Mouse (Mus musculus): ENCODE measurements around the gene 4632433K11Rik. TPM values are rescaled to one million over a fixed set of nuclear protein-coding genes. Genes with fewer than 3 reads are reported as not detected.

The 4632433K11Rik gene
- polyA plus RNA-seq, 1 experiment: not detected

- Histone ChIP-seq H3K27me3 (ENCODE audit: control insufficient read depth, insufficient read depth, insufficient read length) (peaks cover 7% of the 10 kb centered on the region), H3ac (ENCODE audit: control insufficient read depth, insufficient read length, low read depth) (peak overlapping the region; percentile 93), H3K4me3 (ENCODE audit: insufficient read depth, poor library complexity, severe bottlenecking) (peak overlapping the region; percentile 75), H3K79me3 (ENCODE audit: low read depth) (peaks cover 34% of the 10 kb centered on the region), H3K79me2 (ENCODE audit: control insufficient read depth, insufficient read depth) (peaks cover 39% of the 10 kb centered on the region), H3K36me3 (ENCODE audit: control insufficient read depth, insufficient read depth) (peaks cover 14% of the 10 kb centered on the region)
- TF ChIP-seq USF1 (IDR thresholded peaks at IDR 0.05; ENCODE audit: low read depth) (no peak), FOSL1 (IDR thresholded peaks at IDR 0.05; ENCODE audit: insufficient read depth, low read length, poor library complexity, severe bottlenecking) (no peak), MYOG (IDR thresholded peaks at IDR 0.05; ENCODE audit: control insufficient read depth, extremely low read depth, insufficient read length) (no peak), CTCF (IDR thresholded peaks at IDR 0.05; ENCODE audit: control insufficient read depth, insufficient read depth, insufficient read length) (peak; percentile 18), MYOD1 (IDR thresholded peaks at IDR 0.05; ENCODE audit: control insufficient read depth, insufficient read length, low read depth) (no peak), MAX (IDR thresholded peaks at IDR 0.05) (no peak), CEBPB (IDR thresholded peaks at IDR 0.05; ENCODE audit: low read depth) (no peak)
Observed at GRCm38 (mm10) chr7:5060944-5061773, 27.2 kb downstream of the 4632433K11Rik start.

- peaks cover 3% of the 10 kb centered on the region for H3K27me3 ChIP-seq (ENCODE audit: control insufficient read depth, insufficient read depth, insufficient read length)
Observed at GRCm38 (mm10) chr7:5061774-5062359, 27.9 kb downstream of the 4632433K11Rik start, which contains the start of gene U2af2. TSS of gene U2af2 (plus strand) at chr7:5062143.

GRCm38 (mm10) chr7:5062360-5063001, 28.6 kb downstream of the 4632433K11Rik start:
- peak overlapping the region; percentile 86 for H3ac ChIP-seq (ENCODE audit: control insufficient read depth, insufficient read length, low read depth)
- TF ChIP-seq CTCF (IDR thresholded peaks at IDR 0.05; ENCODE audit: control insufficient read depth, insufficient read depth, insufficient read length): no peak
- no peak for TF ChIP-seq CEBPB (IDR thresholded peaks at IDR 0.05; ENCODE audit: low read depth)
- no peak for TF ChIP-seq FOSL1 (IDR thresholded peaks at IDR 0.05; ENCODE audit: insufficient read depth, low read length, poor library complexity, severe bottlenecking)
- no peak for TF ChIP-seq MYOD1 (IDR thresholded peaks at IDR 0.05; ENCODE audit: control insufficient read depth, insufficient read length, low read depth)
- TF ChIP-seq MAX (IDR thresholded peaks at IDR 0.05): no peak
- TF ChIP-seq USF1 (IDR thresholded peaks at IDR 0.05; ENCODE audit: low read depth): peak; percentile 84
- TF ChIP-seq MYOG (IDR thresholded peaks at IDR 0.05; ENCODE audit: control insufficient read depth, extremely low read depth, insufficient read length): no peak

More at GRCm38 (mm10) chr7:5061774-5062359, 27.9 kb downstream of the 4632433K11Rik start, which contains the start of gene U2af2:
- H3K79me2 ChIP-seq (ENCODE audit: control insufficient read depth, insufficient read depth): peaks cover 46% of the 10 kb centered on the region
- TF ChIP-seq FOSL1 (IDR thresholded peaks at IDR 0.05; ENCODE audit: insufficient read depth, low read length, poor library complexity, severe bottlenecking): no peak
- no peak for TF ChIP-seq MAX (IDR thresholded peaks at IDR 0.05)
- no peak for TF ChIP-seq MYOD1 (IDR thresholded peaks at IDR 0.05; ENCODE audit: control insufficient read depth, insufficient read length, low read depth)
- no peak for TF ChIP-seq MYOG (IDR thresholded peaks at IDR 0.05; ENCODE audit: control insufficient read depth, extremely low read depth, insufficient read length)
- TF ChIP-seq CTCF (IDR thresholded peaks at IDR 0.05; ENCODE audit: control insufficient read depth, insufficient read depth, insufficient read length): no peak
- no peak for TF ChIP-seq CEBPB (IDR thresholded peaks at IDR 0.05; ENCODE audit: low read depth)
- no peak for TF ChIP-seq USF1 (IDR thresholded peaks at IDR 0.05; ENCODE audit: low read depth)
- H3ac ChIP-seq (ENCODE audit: control insufficient read depth, insufficient read length, low read depth): peak within 1 kb of the TSS; percentile 93
- H3K79me3 ChIP-seq (ENCODE audit: low read depth): peaks cover 41% of the 10 kb centered on the region
- peaks cover 22% of the 10 kb centered on the region for H3K36me3 ChIP-seq (ENCODE audit: control insufficient read depth, insufficient read depth)
- peak within 1 kb of the TSS; percentile 75 for H3K4me3 ChIP-seq (ENCODE audit: insufficient read depth, poor library complexity, severe bottlenecking)

GRCm38 (mm10) chr7:5064886-5065285, 31.0 kb downstream of the 4632433K11Rik start:
- H3ac ChIP-seq (ENCODE audit: control insufficient read depth, insufficient read length, low read depth): no peak overlapping the region
- peaks cover 49% of the 10 kb centered on the region for H3K36me3 ChIP-seq (ENCODE audit: control insufficient read depth, insufficient read depth)
- H3K79me3 ChIP-seq (ENCODE audit: low read depth): peaks cover 70% of the 10 kb centered on the region
- TF ChIP-seq CEBPB (IDR thresholded peaks at IDR 0.05; ENCODE audit: low read depth): no peak
- TF ChIP-seq FOSL1 (IDR thresholded peaks at IDR 0.05; ENCODE audit: insufficient read depth, low read length, poor library complexity, severe bottlenecking): no peak
- no peak for TF ChIP-seq USF1 (IDR thresholded peaks at IDR 0.05; ENCODE audit: low read depth)
- no peak for TF ChIP-seq MAX (IDR thresholded peaks at IDR 0.05)
- TF ChIP-seq MYOG (IDR thresholded peaks at IDR 0.05; ENCODE audit: control insufficient read depth, extremely low read depth, insufficient read length): no peak
- no peak for TF ChIP-seq CTCF (IDR thresholded peaks at IDR 0.05; ENCODE audit: control insufficient read depth, insufficient read depth, insufficient read length)
- no peak for TF ChIP-seq MYOD1 (IDR thresholded peaks at IDR 0.05; ENCODE audit: control insufficient read depth, insufficient read length, low read depth)
- no peaks in the 10 kb centered on the region for H3K27me3 ChIP-seq (ENCODE audit: control insufficient read depth, insufficient read depth, insufficient read length)
- H3K79me2 ChIP-seq (ENCODE audit: control insufficient read depth, insufficient read depth): peaks cover 76% of the 10 kb centered on the region
- no peak overlapping the region for H3K4me3 ChIP-seq (ENCODE audit: insufficient read depth, poor library complexity, severe bottlenecking)

More at GRCm38 (mm10) chr7:5062360-5063001, 28.6 kb downstream of the 4632433K11Rik start:
- peaks cover 26% of the 10 kb centered on the region for H3K36me3 ChIP-seq (ENCODE audit: control insufficient read depth, insufficient read depth)
- peaks cover 47% of the 10 kb centered on the region for H3K79me3 ChIP-seq (ENCODE audit: low read depth)
- H3K79me2 ChIP-seq (ENCODE audit: control insufficient read depth, insufficient read depth): peaks cover 52% of the 10 kb centered on the region
- no peaks in the 10 kb centered on the region for H3K27me3 ChIP-seq (ENCODE audit: control insufficient read depth, insufficient read depth, insufficient read length)
- peak overlapping the region; percentile 75 for H3K4me3 ChIP-seq (ENCODE audit: insufficient read depth, poor library complexity, severe bottlenecking)

GRCm38 (mm10) chr7:5073586-5073985, 39.7 kb downstream of the 4632433K11Rik start:
- TF ChIP-seq CTCF (IDR thresholded peaks at IDR 0.05; ENCODE audit: control insufficient read depth, insufficient read depth, insufficient read length): no peak
- no peak for TF ChIP-seq MYOG (IDR thresholded peaks at IDR 0.05; ENCODE audit: control insufficient read depth, extremely low read depth, insufficient read length)
- no peak for TF ChIP-seq MYOD1 (IDR thresholded peaks at IDR 0.05; ENCODE audit: control insufficient read depth, insufficient read length, low read depth)
- no peak for TF ChIP-seq FOSL1 (IDR thresholded peaks at IDR 0.05; ENCODE audit: insufficient read depth, low read length, poor library complexity, severe bottlenecking)
- no peak for TF ChIP-seq CEBPB (IDR thresholded peaks at IDR 0.05; ENCODE audit: low read depth)
- peaks cover 82% of the 10 kb centered on the region for H3K36me3 ChIP-seq (ENCODE audit: control insufficient read depth, insufficient read depth)

More at GRCm38 (mm10) chr7:5073586-5073985, 39.7 kb downstream of the 4632433K11Rik start:
- no peak overlapping the region for H3K4me3 ChIP-seq (ENCODE audit: insufficient read depth, poor library complexity, severe bottlenecking)
- H3K79me3 ChIP-seq (ENCODE audit: low read depth): peaks cover 57% of the 10 kb centered on the region
- H3K79me2 ChIP-seq (ENCODE audit: control insufficient read depth, insufficient read depth): peaks cover 86% of the 10 kb centered on the region
- H3K27me3 ChIP-seq (ENCODE audit: control insufficient read depth, insufficient read depth, insufficient read length): no peaks in the 10 kb centered on the region
- no peak overlapping the region for H3ac ChIP-seq (ENCODE audit: control insufficient read depth, insufficient read length, low read depth)
